Mouse (Mus musculus): Measurements from ENCODE around the gene Rala. TPM values are rescaled to one million over a fixed set of nuclear protein-coding genes. Genes with fewer than 3 reads are reported as not detected.

Gene Rala
- total RNA-seq, 2 experiments from 2014 or later: 36.4 to 42.2 TPM

DNA sequence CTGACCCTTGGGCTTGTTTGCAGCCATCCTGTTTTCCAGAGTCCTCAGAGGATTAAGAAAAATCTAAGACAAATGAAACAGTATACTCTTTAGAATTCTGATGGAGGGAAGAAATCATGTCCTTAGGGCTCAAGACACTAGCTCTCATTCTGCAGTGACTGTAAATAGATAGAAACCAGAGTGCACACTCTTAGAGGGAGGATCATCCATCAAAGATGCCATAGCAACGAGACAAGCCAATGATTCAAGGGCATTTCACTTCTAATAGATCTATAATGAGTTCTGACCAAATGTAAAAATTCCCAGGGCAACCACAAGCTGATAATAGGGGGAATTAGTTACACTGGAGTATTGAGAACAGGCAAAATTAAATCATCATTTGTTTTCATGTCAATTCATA, 47.0 kb downstream of the Rala start:
- intact Hi-C loops (cut with DNase I): no loop called here
- DNase-seq: no peak

DNA sequence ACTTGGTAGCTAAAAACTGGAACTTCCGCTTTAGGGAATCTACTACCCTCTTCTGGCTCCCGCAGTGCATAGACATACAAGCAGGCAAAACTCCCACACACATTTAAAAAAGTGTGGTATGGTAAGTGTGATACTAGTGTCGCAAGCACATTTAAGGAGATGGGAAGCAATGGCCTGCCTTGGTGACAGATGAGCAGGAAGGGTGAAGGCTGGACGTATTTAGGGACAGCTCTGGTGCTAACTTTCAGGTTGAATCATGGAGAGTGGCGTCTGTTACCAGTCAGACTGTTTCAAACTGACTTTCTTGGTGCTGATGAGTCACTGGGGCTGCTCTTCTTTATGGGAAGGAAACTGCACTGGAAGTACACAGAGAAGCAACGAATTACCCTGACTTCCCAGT, 52.5 kb downstream of the Rala start:
- intact Hi-C loops (cut with DNase I): no loop called here
- DNase-seq: no peak

DNA sequence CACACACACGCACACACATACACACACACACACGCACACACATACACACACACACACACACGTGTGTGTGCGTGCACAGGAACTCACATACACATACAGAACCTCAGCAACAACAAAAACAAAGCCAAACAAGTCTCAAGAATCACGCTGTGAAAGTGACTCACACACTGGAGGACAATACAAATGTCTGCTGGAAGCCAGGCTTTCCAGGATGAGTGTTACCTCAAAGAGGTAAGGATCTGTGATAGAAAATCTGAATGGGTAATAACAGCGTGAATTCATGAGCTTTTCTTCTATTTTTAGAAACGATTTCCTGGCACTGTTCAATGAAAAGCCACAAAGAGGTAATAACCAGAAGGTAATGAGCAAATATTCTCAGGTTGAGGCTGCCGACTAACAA, 59.8 kb downstream of the Rala start:
- intact Hi-C loops (cut with DNase I): no loop called here
- DNase-seq: no peak

DNA sequence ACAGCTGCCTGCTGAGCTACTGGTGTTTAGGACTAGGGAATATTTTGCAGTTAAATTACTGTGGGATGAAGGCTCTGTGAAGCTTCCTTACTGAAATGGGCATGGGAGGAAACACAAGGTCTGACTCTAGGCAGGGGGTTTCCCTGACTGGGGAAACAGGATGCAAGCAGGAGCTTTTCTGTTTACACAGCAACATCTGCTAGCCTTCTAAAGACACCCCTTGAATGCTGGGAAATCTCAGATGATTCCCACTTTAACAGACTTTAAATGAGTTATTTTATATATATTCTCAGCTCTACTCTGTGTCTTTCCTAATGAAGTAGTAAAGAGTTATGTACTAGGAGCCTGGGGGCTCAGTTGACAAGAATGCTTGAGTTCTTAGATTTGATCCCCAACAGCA, 65.0 kb downstream of the Rala start:
- intact Hi-C loops (cut with DNase I): no loop called here
- no peak for DNase-seq

DNA sequence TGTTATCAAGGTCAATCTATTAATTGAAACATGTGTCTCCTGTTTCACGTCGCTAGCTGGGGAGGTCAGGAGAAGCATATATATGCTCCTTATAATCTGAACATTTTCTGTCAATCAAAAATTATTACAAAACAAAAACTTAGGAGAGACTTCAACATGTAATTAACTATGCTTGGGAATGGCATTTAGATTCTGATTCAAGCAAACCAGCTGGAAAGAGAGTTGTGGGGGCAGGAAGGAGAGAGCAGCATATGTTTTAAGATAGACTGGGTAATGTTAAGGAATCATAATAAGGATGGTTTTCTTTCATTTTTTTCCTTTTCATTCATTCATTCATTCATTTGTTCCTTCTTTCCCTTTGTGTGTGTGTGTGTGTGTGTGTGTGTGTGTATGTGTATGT, 77.3 kb downstream of the Rala start:
- no peak for DNase-seq
- intact Hi-C loops (cut with DNase I): no loop called here

DNA sequence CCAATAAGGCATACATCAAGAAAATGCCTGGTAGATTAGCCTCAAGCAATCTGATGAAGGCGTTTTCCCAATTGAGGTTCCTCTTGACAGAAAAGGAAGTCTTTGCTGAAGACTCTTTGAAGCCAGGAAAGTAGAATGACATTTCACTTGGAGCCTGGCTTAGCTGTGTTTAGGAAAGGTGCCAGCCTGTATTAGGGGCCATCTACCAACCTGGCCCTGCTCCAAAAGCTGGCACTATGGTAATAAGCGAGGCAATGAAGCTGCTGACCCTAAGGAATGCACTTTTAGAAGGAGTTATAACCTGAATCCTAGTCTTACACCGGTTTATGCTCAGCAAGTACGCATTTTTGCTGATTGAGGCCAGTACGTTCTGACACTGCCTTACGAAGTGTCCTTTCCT, 83.5 kb downstream of the Rala start:
- DNase-seq: no peak
- intact Hi-C loops (cut with DNase I): no loop called here

DNA sequence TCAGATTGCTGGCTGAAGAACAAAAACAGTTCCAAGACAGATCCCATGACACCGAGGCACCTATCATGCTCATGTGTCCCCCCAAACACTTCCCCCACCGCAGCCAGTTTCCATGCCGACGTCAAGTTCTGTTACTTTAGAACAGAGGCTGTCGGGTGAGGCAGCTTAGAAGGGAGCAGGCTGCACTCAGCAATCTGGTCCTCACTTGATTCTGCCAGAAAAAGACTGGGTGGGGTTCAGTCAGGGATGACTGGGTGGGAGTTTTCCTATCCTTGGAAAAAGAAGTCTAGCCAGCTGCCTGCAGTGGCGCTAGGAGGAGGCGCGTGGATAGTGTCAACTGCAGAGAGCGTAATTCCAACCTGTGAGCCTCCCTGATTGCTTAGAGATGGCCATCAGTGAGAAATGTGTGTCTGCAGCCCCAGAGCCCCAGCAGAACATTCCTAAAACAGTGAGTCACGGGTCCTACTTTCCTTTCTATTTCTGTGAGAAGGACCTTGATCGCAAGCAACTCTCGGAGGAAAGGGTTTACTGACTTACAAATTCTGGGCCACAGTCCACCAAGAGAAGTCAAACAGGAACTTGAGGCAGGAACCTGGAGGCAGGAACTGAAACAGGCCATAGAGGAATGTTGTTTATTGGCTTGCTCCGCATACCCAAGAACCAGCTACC, 84.5 kb downstream of the Rala start:
- no peak for DNase-seq
- intact Hi-C loops (cut with DNase I): no loop called here

DNA sequence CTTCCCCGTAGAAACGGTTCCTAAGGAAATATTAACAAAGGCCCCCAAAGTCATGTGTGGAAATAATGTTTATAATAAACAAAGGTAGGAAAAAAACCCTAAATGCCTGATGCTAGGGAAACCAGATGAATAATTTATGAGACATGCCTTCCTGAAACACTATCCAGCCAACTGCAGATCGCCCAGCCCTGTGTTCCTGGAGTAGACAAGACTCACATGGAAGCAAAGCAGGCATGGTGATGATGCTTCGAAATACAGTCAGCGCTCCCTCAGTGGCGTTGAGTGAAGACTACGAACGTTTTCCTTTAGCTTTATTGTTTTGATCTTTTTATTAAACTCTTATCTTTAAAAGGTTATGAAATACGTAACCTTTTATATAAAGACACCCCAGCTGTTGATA, 87.0 kb downstream of the Rala start:
- intact Hi-C loops (cut with DNase I): no loop called here
- DNase-seq: no peak

DNA sequence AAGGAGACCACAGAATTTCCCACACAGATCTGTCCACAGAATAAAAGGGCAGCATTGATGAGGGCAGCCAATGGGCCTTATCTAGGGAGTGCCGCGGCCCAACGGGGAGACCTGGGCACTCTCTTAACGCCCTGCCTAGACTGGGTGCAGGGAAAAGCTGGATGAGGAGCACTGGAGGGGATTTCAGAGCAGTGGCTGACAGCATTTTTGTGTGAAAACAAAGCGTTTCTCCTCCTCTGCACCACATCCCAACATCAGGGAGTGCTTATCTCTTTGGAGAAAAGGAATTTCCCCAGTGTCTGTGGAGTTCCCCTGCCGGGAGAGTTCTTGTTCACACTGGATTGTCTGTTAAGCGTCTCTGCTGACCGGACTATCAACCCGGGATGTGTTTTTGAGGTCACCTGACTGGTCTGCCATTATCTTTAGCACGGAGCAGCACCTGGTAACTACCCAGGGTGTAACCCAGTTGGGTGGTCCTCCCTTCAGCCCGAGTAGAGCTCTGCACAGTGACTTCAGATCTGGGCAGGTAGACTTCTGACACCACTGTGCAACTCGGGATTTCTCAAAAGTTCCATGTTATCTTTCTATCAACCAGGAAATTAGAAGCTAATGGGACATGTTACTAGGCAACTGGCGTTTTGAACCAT, 88.4 kb downstream of the Rala start:
- DNase-seq: no peak
- intact Hi-C loops (cut with DNase I): no loop called here

DNA sequence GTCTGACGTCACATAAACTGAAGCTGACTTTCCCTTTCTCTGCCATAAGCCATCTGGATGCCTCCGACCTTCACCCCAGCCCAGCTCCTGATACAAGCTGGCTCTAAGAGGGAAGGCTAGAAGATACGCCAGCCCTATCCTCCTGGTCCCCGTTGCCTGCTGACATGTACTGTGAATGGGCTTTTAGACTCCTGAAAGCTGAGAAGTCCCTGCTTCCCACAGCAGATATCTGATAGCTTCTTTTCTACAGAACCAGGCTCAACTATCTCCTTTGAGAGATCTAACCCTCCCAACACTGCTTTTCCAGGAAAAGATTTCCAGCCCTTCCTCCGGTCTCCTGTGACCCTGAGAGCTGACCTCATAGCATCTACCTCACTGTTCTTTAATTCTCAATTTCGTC, 89.3 kb downstream of the Rala start:
- DNase-seq: no peak
- intact Hi-C loops (cut with DNase I): no loop called here

DNA sequence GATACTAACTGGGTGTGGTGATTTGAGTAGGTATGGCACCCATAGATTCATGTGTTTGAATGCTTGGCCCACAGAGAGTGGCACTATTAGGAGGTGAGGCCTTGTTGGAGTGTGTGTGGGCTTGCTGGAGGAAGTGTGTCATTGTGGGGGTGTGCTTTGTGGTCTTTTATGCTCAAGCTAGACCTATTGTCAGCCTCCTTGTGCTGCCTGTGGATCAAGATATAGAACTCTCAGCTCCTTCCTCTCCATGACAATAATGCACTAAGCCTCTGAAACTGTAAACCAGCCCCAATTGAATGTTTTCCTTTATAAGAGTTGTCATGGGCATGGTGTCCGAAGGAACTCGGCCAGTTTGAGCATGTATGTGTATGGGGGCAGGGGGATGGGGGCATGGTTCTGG, 100.7 kb downstream of the Rala start:
- intact Hi-C loops (cut with DNase I): no loop called here
- DNase-seq: no peak

DNA sequence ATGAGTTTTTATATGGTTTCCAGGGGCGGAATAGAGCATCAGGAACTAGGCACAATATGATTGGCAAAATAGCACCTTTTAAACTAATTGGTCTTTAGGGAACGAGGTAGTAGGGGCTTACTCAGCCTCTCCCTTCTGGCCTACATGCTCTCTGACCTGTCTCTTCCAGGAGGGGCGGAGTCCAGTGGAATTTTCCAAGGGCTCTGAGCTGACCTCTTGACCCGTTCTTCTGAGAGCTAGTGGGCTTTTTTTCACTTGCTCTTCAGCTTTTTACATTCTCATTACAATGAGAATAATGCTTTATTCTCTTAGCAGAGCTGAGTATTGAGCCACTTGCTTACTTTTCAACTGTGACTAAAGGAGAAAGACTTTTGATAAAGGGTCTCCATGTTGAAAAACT, 101.3 kb downstream of the Rala start:
- intact Hi-C loops (cut with DNase I): no loop called here

DNA sequence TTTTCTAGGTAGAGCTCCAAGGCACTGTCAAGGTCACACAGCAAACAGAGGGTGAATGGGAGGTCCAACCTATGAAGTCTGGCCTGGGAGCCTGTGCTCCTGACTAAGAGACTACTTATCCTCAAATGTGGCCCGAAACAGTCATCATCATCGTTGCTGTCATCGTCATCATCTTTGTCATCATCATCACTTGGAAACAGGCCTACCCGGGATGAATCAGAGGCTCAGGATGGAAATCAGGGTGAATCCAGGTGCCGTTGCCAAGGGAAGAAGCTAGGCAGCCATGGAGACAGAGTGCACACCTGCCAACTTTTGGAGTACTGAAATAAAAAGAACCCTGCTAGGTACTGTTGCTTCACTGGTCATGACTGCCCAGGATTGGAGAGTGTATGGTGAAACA, 104.9 kb downstream of the Rala start:
- intact Hi-C loops (cut with DNase I): loop anchor here (5.0 kb wide), 1 partner anchor 973 kb away; no protein-coding TSS in a partner anchor
- DNase-seq: no peak

More for the DNA sequence above, 101.3 kb downstream of the Rala start:
- DNase-seq: no peak

DNA sequence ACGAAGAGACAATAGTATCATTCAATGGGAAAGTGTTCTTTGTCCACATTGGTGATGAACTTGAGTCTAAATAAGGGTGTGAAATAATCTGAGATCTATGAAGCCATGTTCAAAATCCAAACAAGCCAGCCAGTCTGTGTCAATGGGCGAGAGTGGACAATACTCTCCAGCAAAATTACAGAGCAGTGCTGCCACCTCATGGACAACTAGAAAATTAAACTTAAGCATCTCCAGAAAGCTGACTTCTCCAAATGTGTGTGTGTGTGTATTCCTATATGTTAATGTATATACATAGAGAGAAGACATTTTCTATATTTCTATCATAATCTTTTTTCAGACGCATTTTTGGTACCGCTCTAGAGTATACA, 105.6 kb downstream of the Rala start:
- peak; percentile 54 to 69 for DNase-seq
- intact Hi-C loops (cut with DNase I): loop anchor here (5.0 kb wide), 1 partner anchor 974 kb away; no protein-coding TSS in a partner anchor

DNA sequence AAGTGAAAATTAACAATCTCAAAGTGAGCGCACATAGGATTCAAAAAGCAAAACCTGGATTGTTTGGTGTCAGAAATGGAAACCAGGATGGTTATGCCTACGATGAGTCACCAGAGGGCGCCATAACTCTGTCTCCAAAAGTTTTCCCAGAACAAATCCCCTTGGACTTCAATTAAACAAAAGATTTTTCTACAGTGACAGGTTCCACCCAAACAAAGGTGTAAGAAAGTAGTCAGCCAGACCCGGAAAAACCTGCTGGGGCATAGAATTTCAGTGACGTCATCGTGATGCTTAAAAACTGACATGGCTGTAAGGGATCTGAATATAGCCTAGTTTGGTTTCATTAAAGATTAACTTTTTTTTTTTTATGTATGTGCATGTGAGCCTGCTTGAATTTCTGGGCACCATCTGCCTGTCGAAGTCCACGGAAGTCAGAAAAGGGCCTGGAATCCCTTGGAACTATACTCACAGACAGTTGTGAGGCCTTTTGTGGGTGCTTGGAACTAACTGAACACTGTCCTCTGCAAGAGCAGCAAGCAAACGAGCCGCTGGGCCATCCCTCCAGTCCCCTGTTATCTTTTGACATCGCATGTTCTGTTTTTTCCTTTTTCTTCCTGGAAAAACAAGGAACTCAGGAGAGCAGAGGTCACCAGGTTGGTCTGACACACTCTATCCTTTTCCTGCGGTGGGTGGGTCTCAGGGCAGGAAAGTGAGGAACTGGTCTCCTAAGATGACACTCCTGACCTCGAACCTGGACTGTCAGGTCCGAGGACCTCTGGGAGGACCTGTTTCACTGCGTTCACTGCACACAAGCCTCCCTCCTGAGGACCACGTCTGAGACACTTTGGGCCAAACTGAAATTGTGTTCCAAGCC, 106.2 kb downstream of the Rala start:
- peak; percentile 41 to 42 for DNase-seq
- intact Hi-C loops (cut with DNase I): loop anchor here (1.0 to 5.0 kb wide), 3 partner anchors 92 to 974 kb away; no protein-coding TSS in a partner anchor

DNA sequence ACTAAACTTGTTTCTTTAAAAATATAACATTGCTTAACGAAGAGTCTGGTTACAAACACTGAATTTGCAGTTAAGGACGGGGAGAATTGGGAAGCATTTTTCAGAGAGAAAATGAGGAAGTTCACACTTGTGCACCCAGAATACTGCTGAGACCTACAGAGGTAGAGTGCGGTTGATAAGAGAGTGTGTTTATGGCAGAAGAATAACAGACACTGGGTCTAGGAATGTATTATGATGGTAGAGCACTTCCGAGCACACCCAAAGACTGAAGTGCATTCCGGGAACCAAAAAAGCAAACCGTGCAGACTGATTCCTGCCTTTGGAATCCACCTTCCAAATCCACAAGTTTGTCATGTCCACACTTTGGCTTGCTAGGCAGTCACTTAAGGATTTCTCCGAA, 107.2 kb downstream of the Rala start:
- intact Hi-C loops (cut with DNase I): loop anchor here (1.0 to 5.0 kb wide), 3 partner anchors 91 to 975 kb away; no protein-coding TSS in a partner anchor
- DNase-seq: no peak

DNA sequence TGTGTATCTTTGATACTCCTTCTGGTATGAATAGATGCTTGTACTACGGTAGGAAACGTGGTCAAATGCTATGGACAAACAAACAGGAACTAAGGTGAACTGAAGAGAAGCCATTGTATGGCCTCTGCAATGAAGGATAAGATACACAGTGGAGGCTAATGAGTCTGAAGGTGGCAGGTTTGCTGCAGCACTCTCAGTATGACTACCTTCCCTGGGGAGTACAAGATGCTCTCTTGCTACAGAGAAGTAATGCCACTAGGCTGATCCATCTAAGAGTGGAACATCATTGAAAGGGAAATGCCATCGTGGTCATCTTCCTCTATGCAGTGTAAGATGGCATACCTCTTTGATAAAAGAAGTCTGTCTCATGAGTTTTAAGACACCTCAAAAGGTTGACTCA, 111.1 kb downstream of the Rala start:
- intact Hi-C loops (cut with DNase I): no loop called here
- no peak for DNase-seq

All from heart, postnatal 36 days (tissue).